Mouse (Mus musculus): ENCODE measurements around the gene Prpf40b.

Prpf40b gene

DNA sequence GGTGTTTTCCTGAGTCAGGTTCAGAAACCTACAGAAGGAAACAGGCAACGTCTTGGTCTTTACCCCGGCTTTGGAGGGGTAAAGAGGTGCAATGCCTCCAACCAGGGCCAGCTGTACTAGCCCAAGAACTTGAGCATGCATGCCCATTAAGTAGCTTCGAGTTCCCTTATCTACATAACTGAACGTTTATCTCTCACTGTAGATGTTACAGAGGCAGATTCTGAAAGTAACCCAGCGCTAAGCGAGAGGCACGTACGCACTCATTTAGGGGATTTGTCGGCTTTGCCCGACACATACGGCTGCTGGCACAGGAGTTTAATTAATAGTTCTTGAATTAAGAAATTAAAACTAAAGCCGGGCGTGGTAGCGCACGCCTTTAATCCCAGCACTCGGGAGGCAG lies 600 bp upstream of the Prpf40b start:
- no peak for DNase-seq (ENCODE audit: low read depth)

DNA sequence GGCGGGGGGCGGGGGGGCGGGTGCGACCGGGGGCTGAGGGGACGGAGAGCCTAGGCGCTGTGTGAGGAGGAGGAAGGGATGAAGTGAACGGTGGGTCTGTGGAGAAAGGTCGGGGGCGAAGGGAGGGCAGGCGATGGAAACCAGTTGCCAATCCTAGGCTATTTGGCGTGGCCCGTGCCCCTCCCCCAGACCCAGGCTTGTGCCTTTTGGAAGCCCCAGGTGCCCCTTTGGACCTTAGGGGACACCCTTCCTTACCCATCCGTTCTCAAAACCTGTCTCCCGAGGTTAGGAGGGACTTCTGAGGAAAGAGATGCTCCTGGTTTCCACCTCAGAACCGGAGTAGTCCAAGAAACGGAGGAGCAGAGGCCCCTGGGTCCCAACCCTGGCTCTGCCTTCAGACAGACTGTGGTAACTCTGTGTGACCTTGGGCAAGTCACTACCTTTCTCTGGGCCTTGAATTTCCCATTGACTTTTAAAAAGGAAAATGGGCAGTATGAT lies 646 bp downstream of the Prpf40b start, which contains the start of gene Fam186b:
TSS of gene Fam186b (minus strand) at position 405 of the 498 bp plus-strand sequence.
- DNase-seq (ENCODE audit: low read depth): no peak

DNA sequence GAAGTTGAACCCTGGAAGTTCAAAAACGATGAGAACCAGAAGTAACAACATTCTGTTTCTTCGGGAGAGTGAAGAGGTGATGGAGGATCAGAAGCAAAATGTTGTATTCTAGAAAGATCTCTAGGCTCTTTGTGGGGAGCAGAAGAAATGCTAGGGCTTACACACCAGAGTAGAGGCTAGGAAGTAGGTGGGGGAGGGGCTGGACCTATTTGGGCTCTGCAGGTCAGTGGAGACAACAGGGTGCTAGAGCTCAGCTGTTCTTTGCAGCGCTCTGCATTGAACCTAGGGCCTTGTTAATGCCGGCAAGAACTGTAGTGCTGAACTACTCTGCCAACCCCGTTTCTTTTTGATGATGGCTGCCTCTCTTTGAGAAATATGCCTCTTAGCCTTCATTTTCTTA lies 1.3 kb downstream of the Prpf40b start:
- no peak for DNase-seq (ENCODE audit: low read depth)

DNA sequence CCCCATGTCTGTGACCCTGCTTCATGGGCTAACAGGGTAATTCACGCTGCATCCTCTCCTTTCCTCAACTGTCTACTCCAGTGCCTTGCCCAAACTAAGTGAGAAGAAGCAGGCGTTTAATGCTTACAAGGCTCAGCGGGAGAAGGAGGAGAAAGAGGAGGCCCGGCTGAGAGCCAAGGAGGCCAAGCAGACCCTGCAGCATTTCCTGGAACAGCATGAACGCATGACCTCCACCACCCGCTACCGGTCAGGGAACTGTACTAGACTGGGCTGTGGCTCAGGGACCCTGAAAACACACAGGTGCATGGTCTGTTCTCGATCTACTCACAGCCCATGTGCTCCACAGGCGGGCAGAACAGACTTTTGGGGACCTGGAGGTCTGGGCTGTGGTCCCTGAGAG lies 12.6 kb downstream of the Prpf40b start:
- no peak for DNase-seq (ENCODE audit: low read depth)

DNA sequence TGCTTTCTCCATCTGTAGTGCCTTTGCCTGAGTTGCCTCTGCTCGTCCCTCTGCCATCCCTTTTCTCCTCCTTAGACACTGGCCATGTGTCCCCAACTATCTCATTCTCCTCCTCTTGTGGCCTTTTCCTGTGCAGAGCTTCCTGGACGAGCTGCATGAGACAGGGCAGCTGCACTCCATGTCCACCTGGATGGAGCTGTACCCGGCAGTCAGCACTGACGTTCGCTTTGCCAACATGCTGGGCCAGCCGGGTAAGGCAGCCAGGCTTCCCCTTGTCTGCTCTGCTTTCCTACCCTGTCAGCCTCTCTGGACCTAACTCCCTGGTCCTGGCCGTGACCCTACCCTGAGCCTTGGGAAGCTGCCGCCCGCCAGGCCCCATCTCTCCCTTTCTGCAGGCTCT lies 14.7 kb downstream of the Prpf40b start:
- DNase-seq (ENCODE audit: low read depth): no peak

DNA sequence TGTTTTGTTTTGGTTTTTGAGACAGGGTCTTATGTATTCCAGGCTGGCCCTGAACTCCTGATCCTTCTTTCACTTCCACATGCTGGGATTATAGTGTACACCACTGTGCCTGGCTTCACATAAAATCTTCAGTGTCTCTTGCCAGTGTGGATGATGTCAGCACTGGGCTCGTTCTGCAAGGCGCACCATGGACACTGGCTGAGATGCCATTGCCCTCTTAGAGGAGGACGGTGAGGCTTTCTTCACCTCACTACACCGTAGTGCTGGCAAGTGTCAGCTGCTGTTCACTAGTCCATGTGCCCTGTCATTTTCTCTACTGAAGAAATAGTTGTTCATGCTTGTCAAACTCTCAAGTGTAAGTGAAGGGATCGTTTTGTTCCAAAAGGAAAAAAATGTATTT lies 15.7 kb downstream of the Prpf40b start:
- DNase-seq (ENCODE audit: low read depth): no peak

DNA sequence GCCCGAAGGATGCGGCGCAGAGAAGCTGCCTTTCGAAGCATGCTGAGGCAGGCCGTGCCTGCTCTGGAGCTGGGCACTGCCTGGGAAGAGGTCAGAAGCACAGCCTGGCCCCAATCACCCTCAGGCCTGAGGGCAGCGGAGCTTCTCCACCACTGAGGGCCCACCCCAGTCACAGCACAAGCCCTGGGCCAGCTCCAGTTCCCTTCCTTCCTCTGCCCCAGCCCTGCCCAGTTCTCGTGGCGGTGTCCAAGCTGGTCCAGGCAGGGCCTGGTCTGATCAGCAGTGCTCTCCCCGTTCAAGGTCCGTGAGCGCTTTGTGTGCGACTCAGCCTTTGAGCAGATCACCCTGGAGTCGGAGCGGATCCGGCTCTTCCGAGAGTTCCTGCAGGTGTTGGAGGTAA lies 20.0 kb downstream of the Prpf40b start:
- no peak for DNase-seq (ENCODE audit: low read depth)

DNA sequence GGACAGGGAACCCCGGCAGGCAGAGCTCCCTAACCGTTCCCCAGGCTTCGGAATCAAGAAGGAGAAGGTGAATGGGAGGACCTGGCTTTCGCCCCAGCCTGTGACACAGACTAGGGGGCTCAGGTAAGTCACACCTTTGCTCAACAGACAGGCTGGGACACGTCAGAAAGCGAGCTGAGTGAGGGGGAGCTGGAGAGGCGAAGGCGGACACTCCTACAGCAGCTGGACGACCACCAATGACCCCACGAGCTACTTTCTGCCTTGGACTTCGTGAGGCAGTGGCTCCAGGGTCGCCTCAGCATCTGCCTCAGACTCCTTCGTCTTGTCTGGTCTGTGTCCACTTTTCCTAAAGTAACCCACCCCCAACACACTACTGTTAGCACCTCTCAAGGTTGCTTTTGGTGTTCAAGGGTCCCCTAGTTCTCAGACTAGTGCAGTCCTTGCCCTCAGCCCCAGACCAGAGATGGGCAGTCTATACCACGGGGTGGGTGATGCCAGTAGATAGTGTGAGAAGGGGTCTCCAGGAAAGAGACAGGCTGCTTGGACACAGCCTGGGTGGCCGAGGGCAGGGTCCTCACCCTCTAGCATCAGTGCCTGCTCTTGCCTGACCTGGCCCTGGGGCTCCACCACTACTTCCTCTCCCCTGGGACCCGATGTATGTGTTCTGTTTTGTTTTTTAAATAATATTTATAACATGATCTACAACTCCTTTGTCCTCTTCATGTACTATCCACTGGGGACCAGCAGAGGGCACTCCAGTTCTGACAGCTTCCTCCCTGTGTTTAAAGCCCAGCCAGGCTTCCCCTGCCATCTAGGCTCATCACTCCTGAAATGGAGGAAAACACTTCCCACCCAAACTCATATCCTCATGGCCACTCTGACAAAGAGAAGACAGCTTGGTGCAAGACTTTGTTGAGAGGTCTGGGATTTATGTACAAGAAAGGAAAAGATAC lies 21.7 kb downstream of the Prpf40b start:
- peak; percentile 53 for DNase-seq (ENCODE audit: low read depth)

DNA sequence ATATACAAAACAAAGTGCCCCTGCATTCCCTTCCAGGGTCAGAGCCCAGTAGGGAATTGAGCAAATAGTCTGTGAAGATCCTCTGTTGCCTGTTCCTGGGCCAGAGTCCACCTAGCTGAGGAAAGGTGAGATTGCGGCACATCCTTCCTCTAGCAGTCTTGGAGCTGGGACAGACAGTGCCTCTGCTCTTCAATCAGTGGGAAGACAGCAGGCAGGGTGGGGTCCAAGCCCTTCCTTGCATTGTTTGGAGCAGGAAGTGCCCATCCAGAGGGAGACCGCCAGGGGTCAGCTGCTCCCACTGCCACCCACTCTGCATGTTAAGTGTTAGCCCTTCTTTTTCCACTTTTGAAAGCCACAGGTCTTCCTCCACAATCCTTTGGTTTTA lies 22.4 kb downstream of the Prpf40b start:
- no peak for DNase-seq (ENCODE audit: low read depth)

DNA sequence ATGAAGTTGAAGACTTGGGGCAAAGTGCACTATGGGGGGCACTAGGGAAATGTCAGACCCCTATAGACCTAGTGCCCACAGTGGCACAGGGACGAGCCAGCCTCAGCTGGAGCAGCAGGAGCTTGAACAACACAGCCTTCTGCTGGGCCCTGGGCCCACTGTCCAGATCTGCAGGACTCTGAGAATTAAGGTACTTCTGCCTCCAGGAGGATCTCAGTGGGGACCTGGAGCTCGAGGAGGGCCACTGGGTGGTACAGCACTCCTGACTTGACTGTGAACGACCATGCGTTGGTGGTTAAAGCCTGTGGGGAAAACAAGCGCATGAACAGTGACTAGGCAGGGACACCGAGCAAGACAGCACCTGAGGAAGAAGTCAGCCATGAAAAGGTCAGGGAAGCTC lies 23.2 kb downstream of the Prpf40b start:
- no peak for DNase-seq (ENCODE audit: low read depth)

DNA sequence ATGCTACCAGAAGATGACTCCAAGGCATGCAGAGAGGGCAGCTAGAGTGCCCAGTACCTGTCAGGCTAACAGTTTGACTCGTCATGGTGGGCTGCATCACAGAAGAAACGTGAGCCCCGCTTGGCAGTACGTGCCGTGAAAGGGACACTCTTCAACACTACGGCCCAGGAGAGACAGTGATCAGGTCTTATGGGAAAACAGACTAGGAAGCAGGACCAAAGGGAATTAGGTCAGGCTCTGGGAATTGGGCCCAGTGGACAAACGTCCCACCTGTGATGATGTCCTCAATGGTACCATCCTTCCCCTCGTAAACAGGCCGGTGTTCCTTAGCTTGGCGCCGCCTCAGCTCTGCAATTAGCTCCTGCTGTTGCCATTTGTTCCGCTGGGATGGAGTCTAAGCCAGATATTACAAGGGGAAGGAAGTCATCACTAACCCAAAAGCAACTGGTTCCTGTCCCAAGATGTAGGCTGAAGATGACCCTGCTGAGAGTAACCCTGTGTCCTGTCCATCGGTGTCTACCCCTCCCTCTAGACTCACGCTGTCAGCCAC lies 24.0 kb downstream of the Prpf40b start:
- no peak for DNase-seq (ENCODE audit: low read depth)

DNA sequence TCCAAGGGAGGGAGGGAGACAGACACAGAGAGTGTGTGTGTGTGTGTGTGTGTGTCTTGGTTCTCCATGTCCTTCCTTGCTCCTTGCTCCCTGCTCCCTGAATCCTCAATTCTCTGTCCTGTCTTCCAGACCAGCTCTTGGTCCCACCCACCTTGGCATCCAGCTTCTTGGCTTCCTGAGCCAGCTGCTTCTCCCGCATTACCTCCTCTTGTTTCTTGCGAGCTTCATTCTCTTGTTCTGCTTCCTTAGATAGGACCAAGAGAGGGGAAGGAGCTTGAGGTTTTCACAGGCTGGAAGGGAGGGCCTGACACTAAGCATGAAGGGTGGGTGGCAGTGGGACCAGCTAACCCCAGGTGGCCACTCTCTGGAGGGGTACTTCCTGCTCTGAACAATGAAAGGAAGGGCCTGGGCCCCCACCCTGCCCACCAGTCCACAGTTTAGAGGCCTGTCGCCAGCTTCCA lies 24.6 kb downstream of the Prpf40b start:
- no peak for DNase-seq (ENCODE audit: low read depth)

DNA sequence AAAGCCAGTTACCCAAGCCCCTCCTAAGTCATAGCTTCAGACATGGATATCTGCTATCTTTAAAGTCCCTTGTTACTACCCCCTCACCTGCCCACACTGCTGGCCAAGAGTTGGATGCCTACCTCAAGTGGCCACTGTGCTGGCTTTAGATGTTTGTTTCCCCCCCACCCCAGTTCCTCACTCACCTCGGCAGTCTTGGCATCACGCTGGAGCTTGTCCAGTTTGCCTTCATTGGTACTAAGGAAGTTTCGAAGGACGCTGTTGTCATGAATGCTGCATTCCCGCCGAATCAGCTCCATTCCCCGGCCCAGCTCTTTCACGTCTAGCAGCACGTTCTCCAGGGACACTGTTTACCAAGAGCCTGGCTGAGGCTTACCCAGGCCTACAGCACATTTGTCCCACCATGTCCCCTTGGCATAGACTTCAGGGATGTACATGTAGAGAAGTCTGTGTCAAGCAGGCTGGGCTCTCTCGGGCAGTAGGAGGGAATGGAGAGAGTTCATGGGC lies 25.3 kb downstream of the Prpf40b start:
- DNase-seq (ENCODE audit: low read depth): no peak

DNA sequence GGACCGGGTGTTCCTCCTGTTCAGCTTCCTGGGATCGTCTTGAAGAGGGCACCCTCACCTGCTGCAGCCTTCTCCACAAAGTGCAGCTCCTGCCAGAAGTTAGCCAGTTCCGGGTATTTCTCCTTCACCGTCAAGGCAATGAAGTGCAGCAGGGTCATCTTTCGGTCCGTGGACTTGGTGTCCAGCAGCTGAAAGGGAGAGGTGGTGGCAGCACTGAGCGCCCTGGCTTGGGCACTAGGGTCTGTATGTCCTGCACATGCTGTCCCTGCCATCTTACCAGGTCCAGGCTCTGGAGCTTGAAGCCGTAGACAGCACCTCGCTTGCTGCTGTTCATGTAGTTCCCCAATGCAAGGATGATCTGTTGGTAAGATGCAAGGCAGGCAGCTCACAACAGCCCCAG lies 26.1 kb downstream of the Prpf40b start:
- no peak for DNase-seq (ENCODE audit: low read depth)

DNA sequence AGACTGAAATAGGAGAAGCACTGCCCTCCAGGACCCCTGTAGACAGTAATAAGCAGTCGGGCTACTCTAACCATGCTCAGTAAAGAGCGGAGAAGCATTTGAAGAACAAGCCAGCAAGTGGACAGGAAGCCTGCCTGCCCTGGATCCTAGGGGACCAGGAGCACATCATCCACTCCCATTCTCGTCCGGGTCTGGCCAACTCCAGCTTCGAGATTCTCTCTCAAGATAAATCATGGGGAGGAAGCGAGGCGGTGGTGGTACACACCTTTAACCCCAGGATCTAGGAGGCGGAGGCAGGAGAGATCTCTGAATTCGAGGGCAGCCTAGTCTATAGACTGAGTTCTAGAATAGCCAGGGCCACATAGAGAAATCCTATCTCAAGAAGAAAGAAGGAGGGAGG lies 29.3 kb downstream of the Prpf40b start:
- no peak for DNase-seq (ENCODE audit: low read depth)

DNA sequence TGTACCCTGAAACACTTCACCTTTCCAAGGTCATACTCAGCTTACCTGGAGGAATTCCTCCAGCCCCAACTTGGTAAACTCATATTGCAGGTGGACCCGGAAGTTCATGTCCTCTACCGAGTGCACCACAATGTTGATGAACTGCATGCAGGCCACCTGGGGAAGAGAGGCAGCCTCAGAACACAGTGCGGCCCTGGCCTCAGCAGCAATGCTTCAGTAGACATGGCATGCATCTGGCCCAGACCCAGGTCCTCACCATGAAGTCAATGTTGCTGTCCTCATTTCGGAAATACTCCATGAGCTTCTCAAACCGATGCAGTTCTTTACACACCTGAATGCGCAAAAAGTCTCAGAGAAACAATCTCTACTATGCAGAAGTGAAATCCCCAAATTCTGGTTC lies 30.7 kb downstream of the Prpf40b start:
- DNase-seq (ENCODE audit: low read depth): no peak

DNA sequence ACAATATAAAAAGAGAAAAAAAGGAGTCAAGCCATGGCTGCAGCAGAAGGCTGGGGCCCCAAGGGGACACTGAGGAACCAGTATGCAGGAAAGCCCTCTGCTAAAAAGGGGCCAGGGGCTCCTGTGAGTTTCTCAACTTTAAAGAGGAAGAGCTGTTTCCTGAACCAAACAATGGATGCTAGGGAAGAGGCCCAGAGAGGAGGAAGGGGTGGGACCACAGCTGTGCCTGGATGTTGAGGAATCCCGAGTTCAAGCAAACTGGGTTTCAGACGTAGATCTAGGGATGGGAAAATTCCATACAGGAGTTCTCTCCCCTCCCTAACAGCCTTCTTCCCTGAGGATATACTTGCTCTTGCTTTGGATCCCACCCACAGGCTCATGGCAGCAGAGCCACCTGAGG lies 31.5 kb downstream of the Prpf40b start:
- DNase-seq (ENCODE audit: low read depth): no peak

DNA sequence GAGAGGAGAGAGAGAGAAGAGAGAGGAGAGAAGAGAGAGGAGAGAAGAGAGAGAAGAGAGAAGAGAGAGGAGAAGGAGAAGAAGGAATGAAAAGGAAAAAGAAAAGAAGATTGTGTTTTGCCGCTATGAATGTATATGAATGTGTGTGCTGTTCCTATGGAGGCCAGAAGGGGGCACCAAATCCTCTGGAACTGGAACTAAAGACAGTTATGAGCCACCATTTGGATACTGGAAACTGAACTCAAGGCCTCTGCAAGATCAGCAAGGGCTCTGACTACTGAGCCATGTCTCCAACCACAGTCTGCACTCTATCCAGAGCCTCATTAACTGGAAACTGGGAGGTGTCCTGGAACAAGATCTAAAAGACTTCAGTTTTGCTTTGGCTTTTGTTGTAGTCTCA lies 32.1 kb downstream of the Prpf40b start:
- no peak for DNase-seq (ENCODE audit: low read depth)

DNA sequence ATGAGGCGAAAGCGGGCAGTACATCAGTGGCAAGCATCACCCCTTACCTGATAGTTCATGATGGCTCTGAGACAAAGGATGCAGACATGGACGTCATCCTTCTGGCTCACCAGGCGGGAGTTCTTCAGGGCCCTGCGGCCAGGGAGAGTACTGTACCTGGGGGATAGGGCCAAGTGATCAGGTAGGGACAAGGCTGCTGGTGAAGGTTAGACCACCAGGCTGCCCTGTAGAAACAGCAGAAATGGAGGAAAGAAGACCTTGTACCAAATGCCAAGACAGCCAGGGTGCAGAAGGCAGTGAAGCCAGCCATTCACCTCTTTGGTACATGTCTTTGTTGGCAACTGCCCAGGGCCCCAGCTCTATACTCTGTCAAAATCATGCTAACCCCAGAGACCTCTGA lies 33.1 kb downstream of the Prpf40b start:
- no peak for DNase-seq (ENCODE audit: low read depth)

DNA sequence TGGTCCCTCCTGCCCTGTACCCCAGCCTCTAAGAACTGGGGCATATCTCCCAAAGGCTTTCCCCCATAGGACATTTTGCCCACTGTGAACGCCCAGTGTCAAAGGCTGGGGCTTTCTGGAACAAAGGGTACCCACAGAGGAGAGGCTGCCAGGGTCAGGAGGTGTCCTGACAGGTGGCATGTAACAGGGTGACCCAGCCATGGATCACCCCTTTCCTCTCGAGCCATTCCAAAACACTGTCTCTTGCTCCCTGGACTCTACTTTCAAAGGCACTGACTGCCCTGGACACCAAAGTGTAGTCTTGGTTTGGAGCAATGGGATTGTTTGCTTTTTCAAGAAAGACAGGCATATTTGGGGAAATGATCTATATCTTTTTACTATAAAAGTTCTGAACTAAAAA lies 35.4 kb downstream of the Prpf40b start:
- DNase-seq (ENCODE audit: low read depth): no peak

DNA sequence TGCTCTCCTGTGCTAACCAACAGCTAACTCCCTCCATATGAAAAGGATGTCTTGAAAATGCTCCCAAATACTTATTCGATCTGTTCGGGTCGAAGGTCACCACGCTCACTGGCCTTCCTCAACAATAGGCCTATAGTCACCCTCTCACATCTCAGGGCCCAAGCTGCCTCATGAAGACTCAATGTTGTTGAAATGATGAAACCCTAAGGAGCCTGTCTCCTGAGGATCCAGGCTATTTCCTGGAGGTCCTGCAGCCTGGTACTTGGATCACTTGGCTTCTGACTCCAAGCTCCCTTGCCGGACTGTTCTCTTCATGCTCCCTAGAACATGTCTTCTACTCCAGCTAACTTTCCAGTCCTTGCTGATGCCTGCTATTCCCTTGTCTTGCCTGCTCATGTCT lies 36.5 kb downstream of the Prpf40b start:
- no peak for DNase-seq (ENCODE audit: low read depth)

DNA sequence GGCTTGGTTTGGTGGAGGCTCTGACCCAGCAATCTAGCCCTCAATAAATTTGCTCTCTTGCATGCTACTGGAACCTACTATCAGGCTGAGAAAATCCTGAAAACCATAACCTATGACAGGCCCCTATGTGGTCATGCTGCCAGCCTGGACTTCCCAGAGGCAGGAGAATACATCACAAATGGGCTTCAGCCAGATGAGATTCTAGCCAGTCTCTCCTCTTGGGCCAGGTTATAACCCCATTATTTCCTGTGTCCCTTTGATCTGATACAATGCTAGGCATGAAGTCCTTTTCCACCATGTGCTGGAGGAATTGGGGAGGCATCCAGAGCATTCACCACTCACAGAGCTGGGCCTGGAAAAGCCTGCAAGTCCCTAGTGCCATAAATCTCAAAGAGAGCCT lies 37.2 kb downstream of the Prpf40b start:
- DNase-seq (ENCODE audit: low read depth): no peak
